Mouse (Mus musculus) kidney, adult 2 months (tissue): ENCODE data around the gene Zbtb4. TPM values are rescaled to one million over a fixed set of nuclear protein-coding genes. Genes with fewer than 3 reads are reported as not detected.

Experiments
- DNase-seq: peaks from one replicate; pipeline ENCODE4 v3.0.0; 2021
- H3K27ac ChIP-seq: fragments of 200-500 bp; 2 replicates; pipeline ENCODE4 v1.5.1; 2012; ENCODE audit warnings: low read depth, low read length, control low read depth, inconsistent platforms; ENCODE audit not compliant: insufficient read depth
- H3K27me3 ChIP-seq: fragments of 200-500 bp; replicated peaks from 2 replicates; pipeline ENCODE4 v1.6.1; 2012; ENCODE audit warnings: mild to moderate bottlenecking, moderate library complexity, low read length, inconsistent platforms; ENCODE audit not compliant: control insufficient read depth, insufficient read depth
- H3K36me3 ChIP-seq: fragments of 200-500 bp; 2 replicates; pipeline ENCODE4 v1.6.1; 2012; ENCODE audit warnings: mild to moderate bottlenecking, moderate library complexity, low read length, inconsistent platforms; ENCODE audit not compliant: control insufficient read depth, insufficient read depth
- H3K4me1 ChIP-seq: fragments of 200-500 bp; 2 replicates; pipeline ENCODE4 v1.6.1; 2011; ENCODE audit warnings: low read length; ENCODE audit not compliant: control insufficient read depth, insufficient read depth
- H3K4me3 ChIP-seq: fragments of 200-500 bp; 2 replicates; pipeline ENCODE4 v1.5.1; 2011; ENCODE audit warnings: mild to moderate bottlenecking, low read depth, low read length, control low read depth; ENCODE audit not compliant: insufficient read depth
- CTCF ChIP-seq: fragments of 200-500 bp; conservative IDR thresholded peaks from 2 replicates; pipeline ENCODE4 v1.5.1; 2011; ENCODE audit warnings: low read depth, mild to moderate bottlenecking, control low read depth, low read length, moderate library complexity, mixed read lengths; ENCODE audit not compliant: insufficient read depth, insufficient read length
- POLR2A ChIP-seq: fragments of 200-500 bp; IDR thresholded peaks from one replicate; pipeline ENCODE4 v1.6.1; 2011; ENCODE audit warnings: low read depth, low read length, control low read depth
- WGBS: fragments of 180-500 bp; shearing (Covaris S2); methylation state at CpG from one replicate; pipeline ENCODE4 v1.1.7; 2018; 5-methylcytosine and 5-hydroxymethylcytosine counted together
- polyA plus RNA-seq: library from polyadenylated mRNA; depleted of rRNA; stranded (reverse); fragments of >200 nt; gene quantifications from 2 replicates; pipeline ENCODE4 v1.2.3, GENCODE M21; 2012

The Zbtb4 gene
- polyA plus RNA-seq, 1 experiment: 22.3 TPM

DNA sequence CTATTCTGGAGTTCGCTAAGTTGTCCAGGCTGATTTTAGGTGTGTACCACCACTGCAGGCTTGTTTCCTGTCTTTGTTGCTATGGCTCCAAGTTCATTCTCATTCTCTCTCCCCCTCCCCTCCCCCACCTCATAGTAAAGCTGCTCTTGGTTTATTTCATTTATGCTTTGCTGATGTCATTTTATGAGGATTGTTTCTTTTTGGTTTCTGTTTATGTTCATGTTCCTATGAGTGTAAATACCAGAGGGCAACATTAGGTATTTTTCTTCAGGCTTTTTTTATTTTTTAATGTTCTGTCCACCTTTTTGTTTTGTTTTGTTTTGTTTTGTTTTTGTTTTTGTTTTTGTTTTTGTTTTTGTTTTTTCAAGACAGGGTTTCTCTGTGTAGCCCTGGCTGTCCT is 3.8 kb upstream of the Zbtb4 start, which contains the start of gene Slc35g3:
Gene Slc35g3, minus strand, starts transcription at position 101 of the 400 bp plus-strand sequence.
- no peaks in the 10 kb centered on the region for H3K36me3 ChIP-seq
- no peaks in the 10 kb centered on the region for H3K27me3 ChIP-seq
- DNase-seq: no peak
- no peak within 1 kb of the TSS for H3K4me3 ChIP-seq
- H3K4me1 ChIP-seq: peaks cover 6% of the 10 kb centered on the region; the same call in 1 of the 2 replicates
- WGBS: 65% methylated on average over 1 of the region's 1 CpGs
- no peak within 1 kb of the TSS for H3K27ac ChIP-seq
- TF ChIP-seq POLR2A (no peak), CTCF (no peak)

DNA sequence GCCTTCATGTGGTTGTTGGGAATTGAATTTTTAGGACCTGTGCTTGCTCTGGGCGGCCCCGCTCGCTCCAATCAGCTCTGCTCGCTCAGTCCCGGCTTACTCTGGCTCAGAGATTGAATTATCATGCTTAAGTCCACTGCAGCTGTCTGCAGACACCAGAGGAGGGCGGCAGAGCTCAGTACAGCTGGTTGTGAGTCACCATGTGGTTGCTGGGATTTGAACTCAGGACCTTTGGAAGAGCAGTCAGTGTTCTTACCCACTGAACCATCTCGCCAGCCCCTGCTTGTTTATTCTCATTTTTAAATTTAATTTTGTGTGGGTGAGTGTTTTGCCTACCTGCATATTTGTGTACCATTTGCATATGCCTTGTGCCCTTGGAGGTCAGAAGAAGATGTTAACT is 2.2 kb upstream of the Zbtb4 start:
- Histone ChIP-seq H3K4me3 (no peak overlapping the region), H3K36me3 (no peaks in the 10 kb centered on the region), H3K27ac (no peak overlapping the region), H3K4me1 (peaks cover 14% of the 10 kb centered on the region), H3K27me3 (no peaks in the 10 kb centered on the region)
- peak; percentile 34 for TF ChIP-seq CTCF
- no peak for TF ChIP-seq POLR2A
- WGBS: 78% methylated on average over 7 of the region's 7 CpGs
- no peak for DNase-seq

DNA sequence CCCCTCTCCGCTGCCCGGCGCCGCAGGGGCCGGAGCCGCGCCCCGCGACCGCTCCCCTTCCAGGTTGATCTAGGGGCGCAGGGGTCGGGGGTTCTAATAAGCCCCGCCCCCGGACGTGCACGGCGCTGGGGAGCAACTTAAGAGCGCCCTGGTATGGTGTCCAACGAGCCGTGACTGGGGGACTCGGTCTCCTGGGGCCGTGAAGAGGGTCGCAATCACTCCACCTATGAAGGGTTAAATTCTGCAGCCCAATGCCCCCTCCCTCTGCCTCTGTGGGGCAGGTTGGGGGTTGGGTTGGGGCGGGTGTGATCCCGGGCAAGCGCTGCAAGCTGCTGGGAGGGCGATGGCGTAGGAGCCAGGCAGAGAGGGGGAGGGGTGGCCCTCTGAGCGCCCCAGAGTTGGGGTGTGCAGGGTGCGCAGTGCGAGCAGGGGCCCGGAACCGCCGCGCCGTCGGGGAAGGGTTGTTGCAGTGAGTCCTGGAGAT is 456 bp downstream of the Zbtb4 start:
- under 1% methylated on average over 37 of the region's 37 CpGs for WGBS

DNA sequence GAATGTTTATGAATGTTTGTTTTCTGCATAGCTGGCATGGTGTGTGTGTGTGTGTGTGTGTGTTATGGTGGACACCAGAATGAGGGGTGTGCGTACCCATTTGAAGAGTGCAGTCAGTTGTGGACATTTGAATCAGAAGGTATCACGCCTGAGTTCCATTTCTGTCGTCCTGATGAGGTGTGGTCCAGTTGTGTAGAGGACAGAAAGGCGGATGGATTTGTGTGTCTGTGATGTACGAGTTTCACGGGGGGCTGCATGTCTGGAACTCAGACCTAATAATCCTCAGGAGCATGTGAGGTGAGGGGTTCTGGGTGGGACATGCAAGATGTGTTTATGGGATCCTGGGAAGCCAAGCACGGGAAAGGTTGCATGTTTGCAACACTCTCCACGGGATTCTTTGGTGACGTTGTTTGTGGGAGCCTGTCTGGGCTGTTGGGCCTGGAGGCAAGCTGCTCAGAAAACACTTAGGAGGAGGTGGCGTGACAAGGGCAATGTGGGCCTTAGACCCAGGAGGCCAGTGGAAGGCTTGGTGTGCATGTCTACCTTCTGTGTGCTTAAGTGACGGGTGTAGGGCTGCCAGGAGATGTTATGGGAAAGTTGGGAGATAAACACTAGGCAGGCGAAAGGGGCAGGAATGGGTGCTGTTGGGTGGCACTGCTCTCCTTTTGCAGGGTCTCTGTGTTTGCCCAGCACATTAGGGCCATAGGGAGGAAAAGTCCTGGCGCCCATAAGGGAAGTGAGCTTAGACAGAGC is 1.3 kb downstream of the Zbtb4 start:
- WGBS: 46% methylated on average over 13 of the region's 13 CpGs
- no peak for TF ChIP-seq CTCF
- TF ChIP-seq POLR2A: no peak
- no peaks in the 10 kb centered on the region for H3K36me3 ChIP-seq
- H3K4me3 ChIP-seq: peak overlapping the region; percentile 41; the same call in 1 of the 2 replicates
- H3K27me3 ChIP-seq: no peaks in the 10 kb centered on the region
- H3K27ac ChIP-seq: peak overlapping the region; percentile 58
- DNase-seq: no peak
- peaks cover 10% of the 10 kb centered on the region for H3K4me1 ChIP-seq

More for the DNA sequence above, 456 bp downstream of the Zbtb4 start:
- Histone ChIP-seq H3K4me1 (peaks cover 10% of the 10 kb centered on the region), H3K27ac (peak overlapping the region; percentile 68), H3K27me3 (no peaks in the 10 kb centered on the region), H3K36me3 (no peaks in the 10 kb centered on the region), H3K4me3 (peak overlapping the region; percentile 82)
- TF ChIP-seq POLR2A (no peak), CTCF (no peak)
- peak; percentile 70 for DNase-seq

DNA sequence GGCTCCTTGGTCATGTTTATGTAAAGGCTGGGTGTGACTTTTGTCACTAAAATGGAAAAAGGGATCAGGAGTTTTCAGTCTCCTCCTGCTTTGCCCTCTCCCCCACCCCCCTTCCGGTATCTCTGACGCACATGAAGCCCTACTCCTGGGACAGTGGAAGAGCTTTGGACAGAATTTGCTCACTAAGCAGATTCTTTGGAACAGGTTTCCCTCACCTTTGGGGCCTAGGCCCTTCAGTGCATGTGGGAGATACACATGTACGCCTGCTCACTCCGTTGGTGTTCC is 1.9 kb downstream of the Zbtb4 start:
- H3K4me3 ChIP-seq: no peak overlapping the region
- TF ChIP-seq POLR2A (no peak), CTCF (no peak)
- H3K36me3 ChIP-seq: no peaks in the 10 kb centered on the region
- DNase-seq: peak; percentile 28
- H3K27ac ChIP-seq: no peak overlapping the region; the same call in none of the 2 replicates
- WGBS: 34% methylated on average over 4 of the region's 4 CpGs
- no peaks in the 10 kb centered on the region for H3K27me3 ChIP-seq
- peaks cover 10% of the 10 kb centered on the region for H3K4me1 ChIP-seq

DNA sequence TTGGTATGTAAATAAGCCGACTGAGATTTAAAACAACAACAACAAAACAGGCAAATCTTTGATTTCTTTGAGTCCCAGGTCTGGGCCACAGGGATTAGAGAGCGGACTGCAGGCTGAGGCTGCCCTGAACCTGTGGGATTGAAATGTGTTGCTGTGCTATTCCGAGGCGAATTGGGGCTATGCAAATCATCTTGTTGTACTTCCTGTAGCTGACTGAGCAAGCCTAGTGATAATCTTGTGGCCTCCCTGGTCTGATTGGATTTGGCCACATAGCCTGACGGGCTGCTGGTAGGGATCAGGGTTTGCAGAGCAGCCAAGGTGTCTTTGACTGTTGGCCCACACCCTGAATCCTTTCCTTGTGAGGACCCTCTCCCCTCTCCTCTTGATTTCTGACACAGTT is 9.2 kb downstream of the Zbtb4 start:
- Histone ChIP-seq H3K27ac (no peak overlapping the region), H3K4me1 (no peaks in the 10 kb centered on the region), H3K4me3 (no peak overlapping the region), H3K36me3 (no peaks in the 10 kb centered on the region), H3K27me3 (no peaks in the 10 kb centered on the region)
- TF ChIP-seq POLR2A (no peak), CTCF (no peak)
- 63% methylated on average over 5 of the region's 5 CpGs for WGBS
- no peak for DNase-seq

DNA sequence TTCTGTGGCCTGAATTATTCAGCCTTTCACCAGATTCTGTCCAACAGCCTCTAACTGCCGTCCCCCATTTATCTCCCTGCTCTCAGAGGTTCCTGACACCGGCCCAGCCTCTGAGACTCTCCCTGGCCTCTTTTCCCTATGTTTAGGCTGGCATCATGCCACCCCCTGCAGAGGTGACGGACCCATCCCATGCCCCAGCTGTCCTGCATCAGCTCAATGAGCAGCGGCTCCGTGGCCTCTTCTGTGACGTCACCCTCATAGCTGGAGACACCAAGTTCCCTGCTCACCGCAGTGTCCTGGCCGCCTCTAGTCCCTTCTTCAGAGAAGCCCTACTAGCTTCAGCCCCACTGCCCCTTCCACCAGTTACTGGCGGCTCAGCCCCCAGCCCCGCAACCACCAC is 10.0 kb downstream of the Zbtb4 start:
- 72% methylated on average over 10 of the region's 10 CpGs for WGBS

More for the DNA sequence above, 10.0 kb downstream of the Zbtb4 start:
- TF ChIP-seq CTCF (no peak), POLR2A (no peak)
- no peak overlapping the region for H3K27ac ChIP-seq
- DNase-seq: no peak
- H3K27me3 ChIP-seq: no peaks in the 10 kb centered on the region
- H3K36me3 ChIP-seq: no peaks in the 10 kb centered on the region
- H3K4me3 ChIP-seq: no peak overlapping the region
- no peaks in the 10 kb centered on the region for H3K4me1 ChIP-seq
